Mouse (Mus musculus) liver, embryonic 14.5 days (tissue): ENCODE measurements around the gene Pip5k1c.

Source experiments
- CTCF ChIP-seq: IDR thresholded peaks from 2 replicates; pipeline ENCODE4 v1.5.1; 2016; ENCODE audit warnings: antibody characterized with exemption, low read depth, control low read depth
- EP300 ChIP-seq: IDR thresholded peaks from 2 replicates; pipeline ENCODE4 v1.6.1; 2016; ENCODE audit warnings: antibody characterized with exemption, low read depth

- TF ChIP-seq CTCF (peak; percentile 18; the same call in 1 of the 2 replicates), EP300 (no peak)
Measured at GRCm38 (mm10) chr10:81293334-81294030, 719 bp downstream of the Pip5k1c start.
